10 mouse cellular contexts compared by ENCODE assay signal in the genomic region with DNA sequence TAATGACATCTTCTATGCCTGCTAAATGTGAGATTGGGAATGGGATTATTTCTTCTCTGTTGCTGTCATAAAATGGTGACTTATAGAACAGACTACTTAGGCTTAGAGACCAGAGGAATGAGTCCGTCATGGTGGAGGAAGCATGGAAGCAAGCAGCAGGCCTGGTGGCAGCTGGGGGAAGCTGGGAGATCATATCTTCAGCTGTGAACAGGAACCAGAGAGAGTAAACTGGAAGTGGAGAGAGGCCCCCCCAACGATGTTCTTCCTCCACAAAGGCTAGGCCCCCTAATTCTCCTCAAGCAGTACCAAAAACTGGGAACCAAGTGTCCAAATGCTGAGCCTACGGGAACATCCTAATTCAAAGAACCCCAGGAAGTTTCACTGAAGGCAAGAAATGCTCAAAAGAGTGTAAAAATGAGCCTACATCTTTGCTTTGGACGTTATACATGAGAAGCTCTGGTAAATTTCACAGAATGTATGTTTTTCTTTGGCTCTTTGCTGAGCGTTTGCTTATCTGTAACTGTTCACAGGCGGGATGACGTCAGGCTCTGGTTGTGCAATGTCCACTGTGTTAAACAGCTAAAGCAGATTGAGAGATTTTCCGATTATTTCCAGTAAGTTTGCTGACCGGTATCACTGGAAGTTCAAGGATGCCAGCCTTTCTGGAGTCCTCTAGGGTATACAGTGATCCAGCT.
DNase-seq lines count a peak whose midpoint lies in the region; TF ChIP-seq lines count a peak whose summit lies in the region.
"Had no signal": no experiment of that assay in that cellular context is flagged by ENCODE, and none has a peak within 500 bp of the region (broad histone marks: within the 10 kb centered on the region; RNA-seq: fewer than 3 reads in every experiment).

No protein-coding gene starts in this region.

- no peaks in the 10 kb centered on the region for H3K9me3 ChIP-seq in limb, embryonic 10.5 days (replicated peaks)

- H3K27ac ChIP-seq in embryonic fibroblast, embryonic 13.5 days (ENCODE audit: insufficient read depth, low read length): peak overlapping the region; percentile 20; the same call in 1 of the 2 replicates
- H3K27ac ChIP-seq in limb, embryonic 10.5 days: no peak overlapping the region

- TF ChIP-seq CTCF in embryonic fibroblast, embryonic 13.5 days (IDR thresholded peaks at IDR 0.05; ENCODE audit: borderline replicate concordance, insufficient read depth, low read length): no peak

- H3K4me1 ChIP-seq in embryonic fibroblast, embryonic 13.5 days (ENCODE audit: control insufficient read depth, insufficient read depth, low read length): no peaks in the 10 kb centered on the region; the same call in 1 of the 2 replicates
- H3K4me1 ChIP-seq in limb, embryonic 10.5 days: no peaks in the 10 kb centered on the region

- H3K36me3 ChIP-seq in limb, embryonic 10.5 days: no peaks in the 10 kb centered on the region

- peak; percentile 68 for DNase-seq in ovary, adult 18-20 months (ENCODE audit: low spot score)
- DNase-seq in ovary, postnatal 10 days (ENCODE audit: low spot score): no peak
- DNase-seq in lung, adult 18-20 months: peak; percentile 64 to 74
- peak; percentile 73 for DNase-seq in urinary bladder, postnatal 25 days (ENCODE audit: low spot score)
- no peak for DNase-seq in limb, embryonic 10.5 days (ENCODE audit: low spot score)
- no peak for DNase-seq in gastrocnemius, postnatal 14 days
- DNase-seq in thymus, adult 18-20 months: no peak
- DNase-seq: cerebellum, adult 9-11 months; layer of hippocampus, postnatal 36 days had no signal

- no peak for TF ChIP-seq POLR2A in embryonic fibroblast, embryonic 13.5 days (IDR thresholded peaks at IDR 0.05; ENCODE audit: low read depth, low read length)

- no peak overlapping the region for H3K4me3 ChIP-seq in embryonic fibroblast, embryonic 13.5 days (ENCODE audit: insufficient read depth, low read length)
- no peak overlapping the region for H3K4me3 ChIP-seq in limb, embryonic 10.5 days

- no peaks in the 10 kb centered on the region for H3K27me3 ChIP-seq in limb, embryonic 10.5 days (ENCODE audit: low read depth, poor library complexity, severe bottlenecking)

- intact Hi-C loops in gastrocnemius, postnatal 14 days (cut with DNase I; ENCODE audit: low total_unique reads): no loop called here

- 87% methylated on average over 9 of the region's 9 CpGs for WGBS in limb, embryonic 10.5 days

Comparison
In these comparisons a context has a peak if more than half of its experiments do, and no peak if none do; other contexts are left out.
1. DNase-seq: peak in ovary, adult 18-20 months (single experiment), lung, adult 18-20 months (2 of 2) and urinary bladder, postnatal 25 days (single experiment); none in ovary, postnatal 10 days (single experiment), limb, embryonic 10.5 days (single experiment), gastrocnemius, postnatal 14 days (single experiment) and thymus, adult 18-20 months (0 of 2).